Mouse (Mus musculus): ENCODE data around the gene Itga8. TPM values are rescaled to one million over a fixed set of nuclear protein-coding genes. Genes with fewer than 3 reads are reported as not detected.
A peak's percentile ranks its signal among the peaks of the same experiment; 100 is the strongest.

The Itga8 gene
- polyA plus RNA-seq, 1 experiment from 2014 or later, result 36.7 TPM

DNA sequence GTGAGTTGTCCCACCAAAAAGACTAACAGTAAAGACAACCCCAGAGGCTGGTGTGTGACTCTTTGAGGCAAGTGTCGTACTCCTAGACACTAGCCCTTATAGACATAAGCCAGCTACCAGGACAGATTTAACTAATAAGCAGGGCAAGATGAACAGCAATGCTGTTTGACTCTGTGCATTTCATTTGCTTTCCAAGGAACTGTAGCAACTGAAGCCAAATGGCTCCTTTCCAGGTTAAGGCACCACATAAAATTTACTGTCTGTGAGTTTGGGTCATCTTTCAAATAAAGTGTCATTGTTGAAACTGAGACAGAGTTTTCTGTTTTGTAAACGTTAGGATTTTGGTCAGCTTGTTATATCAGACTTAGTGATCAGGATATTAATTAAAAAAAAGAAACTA is 194.5 kb downstream of the Itga8 start:
- peaks cover 5% of the 10 kb centered on the region; the same call in 1 of the 2 replicates for H3K4me1 ChIP-seq (replicated peaks; ENCODE audit: control insufficient read depth, insufficient read depth, low read length)
- H3K4me2 ChIP-seq (ENCODE audit: low read depth, low read length), result no peak overlapping the region
- H3K9ac ChIP-seq (ENCODE audit: low read length), result no peak overlapping the region
- no peak overlapping the region for H3K27ac ChIP-seq (ENCODE audit: low read length)
- ATAC-seq (ENCODE audit: low read depth), result peak; percentile 65
- H3K27me3 ChIP-seq (ENCODE audit: control insufficient read depth, insufficient read depth, low read depth, low read length), result no peaks in the 10 kb centered on the region
- no peak overlapping the region for H3K4me3 ChIP-seq (ENCODE audit: low read length)
- 38% methylated on average over 2 of the region's 2 CpGs for WGBS
- H3K9me3 ChIP-seq (ENCODE audit: control insufficient read depth, low read length), result no peaks in the 10 kb centered on the region
- H3K36me3 ChIP-seq (ENCODE audit: control insufficient read depth, insufficient read depth, low read length), result peaks cover 2% of the 10 kb centered on the region; the same call in 1 of the 2 replicates

DNA sequence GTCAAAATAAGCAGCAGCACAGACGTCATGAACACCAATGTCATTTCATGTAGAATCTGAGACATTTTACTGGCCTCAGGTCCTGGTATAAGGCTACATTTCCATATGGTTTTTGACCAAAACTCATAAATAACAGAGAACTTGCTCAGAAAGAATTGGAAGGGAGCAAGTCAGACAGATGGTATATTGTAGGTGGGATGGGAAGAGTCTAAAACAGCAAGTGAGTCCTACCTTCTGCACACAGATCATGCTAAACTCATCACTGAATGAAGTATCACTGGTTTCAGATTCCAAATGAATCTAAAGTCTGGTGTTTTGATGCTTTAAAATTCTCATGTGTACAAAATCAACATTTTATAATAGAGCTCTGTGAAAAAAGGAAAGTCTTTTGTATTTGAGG is 198.5 kb downstream of the Itga8 start:
- 60% methylated on average over 1 of the region's 1 CpGs for WGBS
- Histone ChIP-seq H3K9me3 (ENCODE audit: control insufficient read depth, low read length) (no peaks in the 10 kb centered on the region), H3K36me3 (ENCODE audit: control insufficient read depth, insufficient read depth, low read length) (peaks cover 2% of the 10 kb centered on the region; the same call in 1 of the 2 replicates), H3K4me3 (ENCODE audit: low read length) (no peak overlapping the region), H3K27ac (ENCODE audit: low read length) (no peak overlapping the region), H3K4me2 (ENCODE audit: low read depth, low read length) (no peak overlapping the region), H3K4me1 (replicated peaks; ENCODE audit: control insufficient read depth, insufficient read depth, low read length) (no peaks in the 10 kb centered on the region), H3K9ac (ENCODE audit: low read length) (no peak overlapping the region), H3K27me3 (ENCODE audit: control insufficient read depth, insufficient read depth, low read depth, low read length) (no peaks in the 10 kb centered on the region)
- ATAC-seq (ENCODE audit: low read depth), result no peak

DNA sequence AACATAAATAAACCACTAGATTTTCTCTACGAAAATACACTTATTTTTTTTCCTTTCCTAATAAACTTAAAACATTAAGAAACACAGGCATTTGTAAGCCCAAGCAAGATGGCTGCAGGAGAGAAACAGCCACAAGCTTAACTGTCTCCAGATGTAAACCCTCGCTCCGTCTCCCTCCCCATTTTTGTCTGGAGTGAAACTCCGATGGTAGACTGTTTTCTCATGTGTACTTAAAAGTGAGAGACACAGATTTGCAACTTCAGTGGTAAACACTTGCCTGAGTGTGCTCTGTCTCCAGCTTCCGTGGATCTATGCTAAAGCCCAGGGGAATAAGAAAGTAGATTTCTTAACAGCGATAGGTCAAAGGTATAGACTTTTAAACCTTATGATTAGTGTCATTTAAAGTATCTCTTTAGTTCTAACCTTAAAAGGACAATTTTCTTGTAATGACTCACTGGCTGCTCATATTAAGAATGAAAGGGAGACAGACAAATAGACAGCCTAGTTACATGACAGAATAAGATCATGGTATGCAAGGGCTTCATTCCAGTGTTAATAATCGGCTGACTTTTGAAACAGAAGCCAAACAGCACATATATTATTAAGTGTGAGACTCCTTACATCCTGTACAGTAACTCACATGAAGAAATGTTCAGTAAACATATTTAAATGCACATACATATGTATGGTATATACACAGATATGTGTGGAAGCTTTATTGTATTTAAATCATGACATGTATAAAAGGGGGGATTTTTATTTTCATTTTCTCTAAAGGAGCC is 209.3 kb downstream of the Itga8 start:
- no peak overlapping the region for H3K4me3 ChIP-seq (ENCODE audit: low read length)
- H3K4me1 ChIP-seq (replicated peaks; ENCODE audit: control insufficient read depth, insufficient read depth, low read length), result 0 out of 2 replicates have a peak, but pooled peaks cover 2% of the 10 kb centered on the region
- 51% methylated on average over 7 of the region's 7 CpGs for WGBS
- H3K9me3 ChIP-seq (ENCODE audit: control insufficient read depth, low read length), result no peaks in the 10 kb centered on the region
- peak overlapping the region; percentile 34; the same call in 1 of the 2 replicates for H3K27ac ChIP-seq (ENCODE audit: low read length)
- no peak overlapping the region for H3K4me2 ChIP-seq (ENCODE audit: low read depth, low read length)
- H3K27me3 ChIP-seq (ENCODE audit: control insufficient read depth, insufficient read depth, low read depth, low read length), result no peaks in the 10 kb centered on the region
- no peak overlapping the region for H3K9ac ChIP-seq (ENCODE audit: low read length)
- H3K36me3 ChIP-seq (ENCODE audit: control insufficient read depth, insufficient read depth, low read length), result no peaks in the 10 kb centered on the region
- peak; percentile 67 for ATAC-seq (ENCODE audit: low read depth)

DNA sequence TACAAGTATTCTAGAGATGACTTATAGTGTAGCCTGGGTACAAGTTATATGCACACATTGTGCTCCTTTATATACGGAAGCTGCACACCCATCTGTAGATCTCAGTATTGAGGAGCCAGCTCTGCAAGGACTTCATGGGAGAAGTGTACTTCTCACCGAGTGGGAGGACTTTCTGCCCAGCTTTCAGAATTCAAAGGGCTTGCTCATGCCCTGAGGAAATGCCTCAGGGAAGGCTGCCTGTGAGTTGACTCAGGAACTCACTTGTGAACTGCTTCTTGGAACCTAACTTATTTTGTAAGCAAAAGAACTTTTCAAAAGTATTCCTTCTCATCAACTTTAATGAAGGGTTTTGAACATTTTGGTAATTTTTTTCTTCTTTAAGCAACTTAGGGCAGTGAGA is 210.7 kb downstream of the Itga8 start:
- Histone ChIP-seq H3K4me1 (replicated peaks; ENCODE audit: control insufficient read depth, insufficient read depth, low read length) (0 out of 2 replicates have a peak, but pooled peaks cover 2% of the 10 kb centered on the region), H3K4me2 (ENCODE audit: low read depth, low read length) (no peak overlapping the region), H3K9ac (ENCODE audit: low read length) (no peak overlapping the region), H3K27ac (ENCODE audit: low read length) (no peak overlapping the region), H3K4me3 (ENCODE audit: low read length) (no peak overlapping the region), H3K36me3 (ENCODE audit: control insufficient read depth, insufficient read depth, low read length) (no peaks in the 10 kb centered on the region), H3K9me3 (ENCODE audit: control insufficient read depth, low read length) (no peaks in the 10 kb centered on the region), H3K27me3 (ENCODE audit: control insufficient read depth, insufficient read depth, low read depth, low read length) (no peaks in the 10 kb centered on the region)
- WGBS, result 86% methylated on average over 2 of the region's 2 CpGs
- ATAC-seq (ENCODE audit: low read depth), result no peak

DNA sequence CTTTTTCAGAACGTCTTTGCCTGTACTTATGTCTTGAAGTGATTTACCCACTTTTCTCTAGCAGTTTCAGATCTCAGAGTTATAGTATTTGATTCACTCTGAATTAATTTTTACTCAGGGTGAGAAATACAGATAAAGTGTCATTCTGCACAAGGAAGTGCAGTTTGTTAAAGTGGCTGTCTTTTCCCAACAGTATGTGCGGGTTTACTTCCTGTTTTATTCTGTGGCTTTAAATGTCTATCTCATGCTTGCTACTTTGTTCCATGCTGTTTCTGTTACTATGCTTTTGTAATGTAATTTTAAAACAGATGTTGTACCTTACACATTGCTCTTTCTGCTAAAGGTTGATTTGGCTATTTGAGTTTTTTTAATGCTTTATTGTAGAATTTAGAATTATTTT is 216.2 kb downstream of the Itga8 start:
- H3K36me3 ChIP-seq (ENCODE audit: control insufficient read depth, insufficient read depth, low read length), result no peaks in the 10 kb centered on the region
- H3K4me1 ChIP-seq (replicated peaks; ENCODE audit: control insufficient read depth, insufficient read depth, low read length), result no peaks in the 10 kb centered on the region
- no peak for ATAC-seq (ENCODE audit: low read depth)
- 71% methylated on average over 2 of the region's 2 CpGs for WGBS
- no peak overlapping the region for H3K4me2 ChIP-seq (ENCODE audit: low read depth, low read length)
- no peak overlapping the region for H3K4me3 ChIP-seq (ENCODE audit: low read length)
- no peak overlapping the region for H3K27ac ChIP-seq (ENCODE audit: low read length)
- no peaks in the 10 kb centered on the region for H3K9me3 ChIP-seq (ENCODE audit: control insufficient read depth, low read length)
- no peak overlapping the region for H3K9ac ChIP-seq (ENCODE audit: low read length)
- H3K27me3 ChIP-seq (ENCODE audit: control insufficient read depth, insufficient read depth, low read depth, low read length), result no peaks in the 10 kb centered on the region

DNA sequence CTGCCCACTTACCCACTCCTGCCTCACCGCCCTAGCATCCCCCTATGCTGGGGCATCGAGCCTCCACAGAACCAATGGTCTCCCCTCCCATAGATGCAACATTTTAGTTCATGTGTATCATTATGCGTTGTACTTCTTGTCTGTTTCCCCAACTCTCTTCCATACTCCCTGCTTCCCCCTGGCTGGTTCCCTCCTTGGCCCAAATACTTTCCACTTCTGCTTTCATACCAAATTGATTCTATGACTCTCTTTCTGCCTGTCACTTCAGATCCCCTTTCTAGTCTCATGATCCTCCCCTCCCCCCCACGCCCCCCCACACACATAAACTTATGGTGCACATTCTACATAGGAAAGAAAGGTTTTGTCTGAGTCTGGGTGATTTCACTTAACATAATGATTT is 217.4 kb downstream of the Itga8 start:
- no peaks in the 10 kb centered on the region for H3K9me3 ChIP-seq (ENCODE audit: control insufficient read depth, low read length)
- no peak overlapping the region for H3K9ac ChIP-seq (ENCODE audit: low read length)
- no peaks in the 10 kb centered on the region for H3K27me3 ChIP-seq (ENCODE audit: control insufficient read depth, insufficient read depth, low read depth, low read length)
- WGBS, result 82% methylated on average over 4 of the region's 4 CpGs
- H3K4me3 ChIP-seq (ENCODE audit: low read length), result no peak overlapping the region
- no peak for ATAC-seq (ENCODE audit: low read depth)
- H3K4me2 ChIP-seq (ENCODE audit: low read depth, low read length), result no peak overlapping the region
- H3K36me3 ChIP-seq (ENCODE audit: control insufficient read depth, insufficient read depth, low read length), result no peaks in the 10 kb centered on the region
- H3K27ac ChIP-seq (ENCODE audit: low read length), result no peak overlapping the region
- H3K4me1 ChIP-seq (replicated peaks; ENCODE audit: control insufficient read depth, insufficient read depth, low read length), result no peaks in the 10 kb centered on the region

DNA sequence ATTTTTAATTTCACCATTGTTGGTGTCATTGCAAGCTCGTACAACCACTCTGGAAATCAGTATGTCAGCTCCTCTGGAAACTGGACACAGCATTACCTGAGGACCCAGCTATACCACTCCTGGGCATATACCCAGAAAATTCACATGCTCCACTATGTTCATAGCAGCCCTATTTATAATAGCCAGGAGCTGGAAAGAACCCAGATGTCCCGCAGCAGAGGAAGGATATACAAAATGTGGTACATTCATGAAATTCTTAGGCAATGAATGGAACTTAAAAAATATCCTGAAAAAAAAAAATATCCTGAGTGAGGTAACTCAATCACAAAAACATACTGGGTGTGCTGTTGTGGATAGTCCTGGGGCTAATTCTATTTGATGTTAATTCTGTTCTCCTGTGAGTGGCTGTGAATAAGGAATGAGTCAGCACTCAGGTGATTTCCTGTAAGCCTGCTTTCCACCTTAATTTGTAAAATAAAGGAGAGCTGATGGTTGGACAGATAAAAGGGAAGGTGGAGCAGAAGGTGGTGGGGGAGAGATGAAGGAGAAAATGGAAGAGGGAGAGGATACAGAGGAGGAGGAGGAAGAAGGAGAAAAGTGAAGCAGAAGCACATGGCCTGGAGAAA is 224.3 kb downstream of the Itga8 start:
- no peaks in the 10 kb centered on the region for H3K36me3 ChIP-seq (ENCODE audit: control insufficient read depth, insufficient read depth, low read length)
- H3K9ac ChIP-seq (ENCODE audit: low read length), result no peak overlapping the region
- no peak overlapping the region for H3K27ac ChIP-seq (ENCODE audit: low read length)
- H3K9me3 ChIP-seq (ENCODE audit: control insufficient read depth, low read length), result no peaks in the 10 kb centered on the region
- H3K4me1 ChIP-seq (replicated peaks; ENCODE audit: control insufficient read depth, insufficient read depth, low read length), result no peaks in the 10 kb centered on the region
- no peaks in the 10 kb centered on the region for H3K27me3 ChIP-seq (ENCODE audit: control insufficient read depth, insufficient read depth, low read depth, low read length)
- WGBS, result 65% methylated on average over 2 of the region's 2 CpGs
- no peak overlapping the region for H3K4me2 ChIP-seq (ENCODE audit: low read depth, low read length)
- no peak for ATAC-seq (ENCODE audit: low read depth)
- no peak overlapping the region for H3K4me3 ChIP-seq (ENCODE audit: low read length)

DNA sequence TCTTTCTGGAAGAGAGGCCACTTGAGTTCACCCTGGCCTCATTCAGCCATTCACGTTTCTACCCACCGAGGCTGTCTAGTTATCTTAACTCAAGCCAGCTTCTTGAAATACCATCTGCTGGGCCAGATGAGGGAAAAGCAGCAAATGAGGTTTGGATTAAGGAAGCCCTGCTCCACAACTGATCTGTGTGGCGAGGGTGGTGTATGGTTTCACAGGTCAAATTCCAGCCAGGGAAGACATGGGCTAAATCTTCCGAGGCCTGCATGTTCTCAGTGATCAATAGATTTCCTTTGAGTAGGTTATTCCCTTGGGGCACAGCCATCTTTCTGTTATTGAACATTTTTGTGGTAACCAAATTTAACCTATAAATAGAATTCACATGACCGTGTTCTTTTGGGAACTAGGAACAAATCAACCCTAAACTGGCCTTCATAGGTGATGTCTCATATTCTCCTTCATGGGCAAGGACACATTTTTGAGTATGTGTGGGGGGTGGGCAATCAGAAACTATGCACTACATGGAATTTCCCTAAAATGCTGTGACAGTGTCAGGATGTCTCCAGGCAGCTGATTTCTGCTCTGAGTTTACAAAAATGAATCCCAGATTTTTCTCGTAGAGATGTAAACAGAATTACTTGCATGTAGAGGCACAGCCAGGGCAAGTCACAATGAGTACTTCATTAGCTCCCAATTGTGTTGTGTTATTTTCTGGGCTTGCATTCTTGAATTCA is 235.9 kb downstream of the Itga8 start:
- Histone ChIP-seq H3K27me3 (ENCODE audit: control insufficient read depth, insufficient read depth, low read depth, low read length) (no peaks in the 10 kb centered on the region), H3K4me2 (ENCODE audit: low read depth, low read length) (no peak overlapping the region), H3K4me3 (ENCODE audit: low read length) (no peak overlapping the region), H3K9me3 (ENCODE audit: control insufficient read depth, low read length) (no peaks in the 10 kb centered on the region), H3K36me3 (ENCODE audit: control insufficient read depth, insufficient read depth, low read length) (no peaks in the 10 kb centered on the region), H3K4me1 (replicated peaks; ENCODE audit: control insufficient read depth, insufficient read depth, low read length) (peaks cover 3% of the 10 kb centered on the region; the same call in 1 of the 2 replicates), H3K9ac (ENCODE audit: low read length) (no peak overlapping the region), H3K27ac (ENCODE audit: low read length) (no peak overlapping the region)
- 50% methylated on average over 6 of the region's 6 CpGs for WGBS
- ATAC-seq (ENCODE audit: low read depth), result no peak

Measured in lung, embryonic 16.5 days (tissue).